Mouse (Mus musculus) ES-Bruce4 (cell line): Measurements from ENCODE around the gene Bcl7c.

Source experiments
- CTCF ChIP-seq: IDR thresholded peaks from one replicate; pipeline ENCODE4 v1.8.1; 2011; ENCODE audit warnings: low read depth, low read length
- EP300 ChIP-seq: IDR thresholded peaks from 2 replicates; pipeline ENCODE4 v1.6.1; 2011; ENCODE audit warnings: low read depth, low read length; ENCODE audit not compliant: insufficient read depth
- POLR2A ChIP-seq: IDR thresholded peaks from one replicate; pipeline ENCODE4 v1.8.1; 2011; ENCODE audit warnings: low read length; ENCODE audit not compliant: insufficient read depth

DNA sequence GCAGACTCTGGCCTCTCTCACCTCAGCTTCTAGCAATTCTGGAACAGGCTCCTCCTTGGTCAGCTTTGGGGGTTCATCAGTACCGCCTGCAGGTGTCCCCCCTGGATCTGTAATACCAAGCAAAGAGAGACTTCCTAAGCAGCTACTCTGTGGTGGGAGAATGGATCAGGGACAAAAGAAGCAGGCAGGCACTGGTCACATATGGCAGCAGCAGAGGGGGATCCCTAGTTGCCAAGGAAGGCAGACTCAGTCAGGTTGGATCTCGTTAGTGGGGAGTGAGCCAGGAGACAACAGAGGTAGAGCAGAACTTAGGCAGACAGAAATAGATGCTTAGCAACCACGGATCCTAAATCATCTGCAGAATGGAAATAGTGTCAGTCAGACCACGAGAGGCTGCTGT is 3.0 kb downstream of the Bcl7c start:
- TF ChIP-seq CTCF (no peak), POLR2A (no peak), EP300 (no peak)
